Mouse (Mus musculus) embryonic fibroblast, embryonic 13.5 days (primary cell): ENCODE measurements at regions not wholly inside any gene's neighbourhood (a gene's known extent, or its start where the extent isn't known, plus 50 kb on each side); places are given as distances from the start of the nearest gene placed in this dataset.

Experiments
- CTCF ChIP-seq: IDR thresholded peaks from 2 replicates; pipeline ENCODE4 v1.5.1; 2011; ENCODE audit warnings: mild to moderate bottlenecking, control low read depth, low read length, moderate library complexity, borderline replicate concordance; ENCODE audit not compliant: insufficient read depth
- POLR2A ChIP-seq: IDR thresholded peaks from 2 replicates; pipeline ENCODE4 v1.6.1; 2011; ENCODE audit warnings: low read depth, mild to moderate bottlenecking, control low read depth, low read length, moderate library complexity

GRCm38 (mm10) chr15:93972979-93973378 is 377.3 kb upstream of the Prickle1 start:
- no peak for TF ChIP-seq POLR2A
- TF ChIP-seq CTCF = no peak
